Mouse (Mus musculus) liver, adult 2 months (tissue): ENCODE results near the gene Rdh12.

ENCODE experiments used
- CTCF ChIP-seq: fragments of 200-500 bp; IDR thresholded peaks from 2 replicates; pipeline ENCODE4 v1.5.1; 2011; ENCODE audit warnings: low read depth, low read length, control low read depth
- POLR2A ChIP-seq: fragments of 200-500 bp; IDR thresholded peaks from 2 replicates; pipeline ENCODE4 v1.6.1; 2011; ENCODE audit warnings: low read length, control low read depth; ENCODE audit not compliant: insufficient read depth; ENCODE audit errors: extremely low read depth

DNA sequence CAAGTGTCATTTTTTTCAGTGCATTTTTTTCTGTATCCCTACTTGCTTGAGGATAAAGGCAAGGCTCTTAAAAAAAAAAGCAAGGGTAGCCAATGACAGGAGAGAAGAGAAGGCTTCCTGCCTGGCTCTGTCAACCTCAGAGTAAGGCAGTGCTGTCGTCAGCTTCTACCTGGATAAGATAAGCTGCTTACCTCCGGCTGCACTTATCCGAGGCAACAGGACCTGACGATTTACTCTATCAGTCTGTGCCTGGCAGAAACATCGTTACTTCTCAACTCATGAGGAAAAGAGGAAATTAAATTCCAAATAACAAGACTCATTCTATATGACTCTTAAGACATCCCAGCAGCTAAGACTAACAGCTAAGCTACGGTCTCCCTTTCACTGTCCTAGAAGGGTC, 34.2 kb downstream of the Rdh12 start:
- no peak for TF ChIP-seq POLR2A
- TF ChIP-seq CTCF, result no peak
